Mouse (Mus musculus) induced T-regulatory cell, adult 2 months (primary cell): ENCODE measurements at regions not wholly inside any gene's neighbourhood (a gene's known extent, or its start where the extent isn't known, plus 50 kb on each side); places are given as distances from the start of the nearest gene placed in this dataset.
A peak's percentile ranks its signal among the peaks of the same experiment; 100 is the strongest.

Experiments
- DNase-seq: peaks from one replicate; pipeline ENCODE4 v3.0.0-alpha.2; 2012; ENCODE audit warnings: low read depth

- peak; percentile 15 for DNase-seq
Measured at GRCm38 (mm10) chrX:107577501-107577900, 90.3 kb upstream of the Tbx22 start.
